Mouse (Mus musculus): ENCODE data around the gene Pik3cb.

Pik3cb gene

DNA sequence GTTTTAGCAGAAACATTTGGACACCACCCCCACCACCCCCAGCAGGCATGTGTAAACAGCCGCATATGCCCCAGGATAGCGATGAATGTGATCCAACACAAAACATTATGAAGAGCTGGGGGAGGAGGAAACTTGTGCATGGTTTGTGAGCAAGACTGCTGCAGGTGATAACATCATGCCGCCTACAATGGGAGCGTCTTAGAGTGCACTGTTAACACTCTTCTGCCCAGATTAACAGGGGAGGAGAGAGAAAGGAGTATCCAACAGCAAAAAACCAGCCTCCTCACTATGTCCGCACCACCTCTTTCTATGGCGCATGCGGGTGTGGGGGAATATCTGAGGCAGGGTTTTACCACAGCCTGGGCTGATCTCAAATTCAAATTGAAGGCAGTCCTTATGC lies 45.2 kb downstream of the Pik3cb start:
- no peak for ATAC-seq (ENCODE audit: insufficient number of reproducible peaks, low FRiP score, low TSS enrichment)

- no peak for ATAC-seq (ENCODE audit: insufficient number of reproducible peaks, low FRiP score, low TSS enrichment)
Observed at GRCm38 (mm10) chr9:99090546-99090945, 49.9 kb downstream of the Pik3cb start.

- no peak for ATAC-seq (ENCODE audit: insufficient number of reproducible peaks, low FRiP score, low TSS enrichment)
Observed at GRCm38 (mm10) chr9:99089904-99090303, 50.5 kb downstream of the Pik3cb start.

- no peak for ATAC-seq (ENCODE audit: insufficient number of reproducible peaks, low FRiP score, low TSS enrichment)
Observed at GRCm38 (mm10) chr9:99081718-99082117, 58.7 kb downstream of the Pik3cb start.

DNA sequence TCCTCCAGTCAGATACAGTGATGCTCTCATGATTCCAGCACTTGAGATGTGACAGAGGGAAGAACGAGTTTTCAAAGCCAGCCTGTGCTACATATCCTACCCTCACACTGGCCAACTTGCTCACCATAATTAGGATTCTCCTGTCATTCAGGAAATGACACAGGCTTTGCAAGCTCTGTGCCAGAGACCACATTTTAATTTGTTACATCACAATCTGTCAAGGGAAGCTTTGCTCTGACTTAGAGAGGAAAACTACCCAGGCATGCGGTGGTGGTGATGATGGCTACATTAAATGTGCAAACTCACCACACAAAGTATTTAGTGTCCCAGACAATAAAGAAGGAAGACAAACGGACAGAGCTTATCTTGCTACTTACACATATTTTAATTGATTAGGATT lies 59.1 kb downstream of the Pik3cb start:
- no peak for ATAC-seq (ENCODE audit: insufficient number of reproducible peaks, low FRiP score, low TSS enrichment)

GRCm38 (mm10) chr9:99080657-99081056 lies 59.8 kb downstream of the Pik3cb start:
- no peak for ATAC-seq (ENCODE audit: insufficient number of reproducible peaks, low FRiP score, low TSS enrichment)

DNA sequence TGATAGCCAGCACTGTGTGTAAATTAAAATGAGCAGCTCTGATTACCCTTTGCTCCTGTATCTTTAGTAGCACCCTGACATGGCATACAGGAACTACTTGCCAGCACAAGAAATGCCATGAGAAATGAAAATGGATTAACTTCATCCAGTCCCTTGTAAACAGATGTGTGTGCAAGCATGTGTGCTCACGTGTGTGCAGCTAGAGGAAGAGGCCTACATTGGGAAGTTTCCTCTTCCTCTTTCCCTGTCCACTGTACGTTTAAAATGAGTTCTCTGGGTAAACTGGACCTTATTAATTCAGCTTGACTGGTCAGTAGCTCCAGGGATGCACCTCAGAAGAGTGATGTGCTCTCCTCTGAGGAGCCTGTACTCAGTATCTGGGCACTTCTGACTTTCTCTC lies 66.0 kb downstream of the Pik3cb start:
- no peak for ATAC-seq (ENCODE audit: insufficient number of reproducible peaks, low FRiP score, low TSS enrichment)

DNA sequence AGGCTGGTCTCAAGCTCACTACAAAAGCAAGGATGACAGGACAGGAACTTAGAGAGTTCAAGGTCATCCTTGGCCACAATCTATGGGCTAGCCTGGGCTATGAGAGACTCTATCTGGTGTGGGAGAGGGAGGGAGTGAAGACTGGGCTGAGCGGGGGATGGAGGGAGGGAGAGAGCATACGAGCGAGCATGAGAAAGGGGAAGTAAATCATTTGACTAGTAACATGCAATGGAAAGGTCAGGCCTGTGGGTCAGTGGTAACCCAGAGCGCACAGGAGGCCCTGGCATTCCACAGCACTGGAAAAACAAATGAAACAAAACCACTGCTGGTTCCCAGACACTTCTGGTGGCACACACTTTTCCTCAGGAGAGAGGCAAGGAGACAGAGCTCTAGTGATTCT lies 67.9 kb downstream of the Pik3cb start:
- ATAC-seq (ENCODE audit: insufficient number of reproducible peaks, low FRiP score, low TSS enrichment) = no peak

- no peak for ATAC-seq (ENCODE audit: insufficient number of reproducible peaks, low FRiP score, low TSS enrichment)
Observed at GRCm38 (mm10) chr9:99065311-99065710, 75.1 kb downstream of the Pik3cb start.

DNA sequence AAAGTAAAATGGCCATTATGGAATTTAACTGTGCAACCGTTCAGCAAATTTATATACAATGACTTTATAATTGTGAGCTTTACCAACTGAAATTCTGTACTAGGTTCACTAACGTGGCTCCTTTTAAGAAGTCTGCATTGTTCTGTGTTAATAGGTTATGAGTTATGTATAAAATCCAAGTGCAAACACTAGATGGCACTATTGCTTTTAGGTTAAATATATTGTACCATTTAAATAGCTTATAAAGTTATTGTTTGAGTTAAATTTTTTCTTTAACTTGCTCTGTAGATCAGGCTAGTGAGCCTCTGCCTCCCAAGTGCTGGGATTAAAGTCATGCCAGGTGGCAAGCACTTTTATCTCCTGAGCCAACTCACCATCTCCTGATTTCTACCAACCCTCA lies 76.2 kb downstream of the Pik3cb start:
- no peak for ATAC-seq (ENCODE audit: insufficient number of reproducible peaks, low FRiP score, low TSS enrichment)

DNA sequence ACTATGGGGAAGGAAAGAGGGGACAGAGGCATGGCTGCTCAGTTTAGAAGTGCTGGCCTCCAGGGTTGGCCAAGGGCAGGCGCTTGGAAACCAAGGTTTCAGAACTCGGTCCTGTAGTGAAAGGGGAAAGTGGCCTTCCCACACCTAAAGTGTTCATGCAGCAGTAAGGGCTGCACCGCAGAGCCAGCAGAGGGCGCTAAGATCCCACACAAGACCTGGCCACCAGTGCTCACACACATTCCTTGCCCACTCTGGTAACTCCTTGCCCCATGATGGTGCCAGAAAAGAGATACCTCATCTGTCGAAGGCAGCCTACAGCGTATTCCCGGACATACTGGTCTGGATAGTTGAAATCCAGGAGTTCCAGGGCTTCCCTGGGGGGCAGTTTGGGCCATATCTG lies 77.9 kb downstream of the Pik3cb start:
- peak; percentile 69; the same call in 1 of the 2 replicates for ATAC-seq (ENCODE audit: insufficient number of reproducible peaks, low FRiP score, low TSS enrichment)

GRCm38 (mm10) chr9:99057751-99058150 lies 82.7 kb downstream of the Pik3cb start:
- ATAC-seq (ENCODE audit: insufficient number of reproducible peaks, low FRiP score, low TSS enrichment) = no peak

DNA sequence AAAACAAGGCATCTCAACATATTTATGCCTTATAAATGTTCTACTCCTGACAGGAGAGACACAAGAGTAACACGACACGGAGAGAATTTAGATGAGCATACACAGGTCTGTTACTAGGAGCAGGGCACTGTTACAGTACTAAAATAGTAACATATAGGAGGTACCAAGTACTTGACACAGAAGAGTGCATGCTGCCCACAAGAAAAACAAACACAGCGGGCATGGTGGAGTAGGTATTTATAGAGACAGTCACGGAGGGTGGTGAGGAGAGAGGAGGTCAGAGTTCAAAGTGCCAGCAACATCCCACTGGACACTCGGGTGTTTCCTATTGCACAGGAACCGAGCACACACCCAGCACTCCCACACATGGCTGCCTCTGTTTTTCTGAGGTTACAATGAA lies 90.7 kb downstream of the Pik3cb start:
- no peak for ATAC-seq (ENCODE audit: insufficient number of reproducible peaks, low FRiP score, low TSS enrichment)

- no peak for ATAC-seq (ENCODE audit: insufficient number of reproducible peaks, low FRiP score, low TSS enrichment)
Observed at GRCm38 (mm10) chr9:99048724-99049250, 91.6 kb downstream of the Pik3cb start.

GRCm38 (mm10) chr9:99044761-99045160 lies 95.7 kb downstream of the Pik3cb start:
- peak; percentile 56 for ATAC-seq (ENCODE audit: insufficient number of reproducible peaks, low FRiP score, low TSS enrichment)

- ATAC-seq (ENCODE audit: insufficient number of reproducible peaks, low FRiP score, low TSS enrichment) = no peak
Observed at GRCm38 (mm10) chr9:99042641-99043040, 97.8 kb downstream of the Pik3cb start.

- ATAC-seq (ENCODE audit: insufficient number of reproducible peaks, low FRiP score, low TSS enrichment) = no peak
Observed at GRCm38 (mm10) chr9:99041994-99042393, 98.4 kb downstream of the Pik3cb start.

DNA sequence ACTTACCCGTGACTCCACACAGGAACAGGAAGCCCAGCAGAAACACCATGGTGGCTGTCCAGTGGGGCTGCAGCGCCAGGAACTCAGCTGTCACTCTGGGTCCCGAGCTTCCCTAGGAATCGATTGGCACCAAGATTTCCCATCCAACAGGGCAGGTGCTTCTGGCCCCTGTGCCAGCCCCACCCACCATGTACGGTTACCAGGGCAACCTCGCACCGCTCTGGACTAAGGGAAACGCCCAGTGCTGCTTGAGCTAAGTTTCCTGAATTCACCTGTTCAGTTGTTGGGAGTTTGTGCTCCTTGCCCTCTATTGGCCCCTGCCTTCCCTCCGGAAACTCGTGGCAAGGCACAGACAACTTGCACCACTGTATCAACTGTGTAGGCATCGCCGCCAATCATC lies 104.8 kb downstream of the Pik3cb start, which contains the start of gene Gm1123:
Gene Gm1123, minus strand, starts transcription at position 141 of the 400 bp plus-strand sequence.
- ATAC-seq (ENCODE audit: insufficient number of reproducible peaks, low FRiP score, low TSS enrichment) = no peak

DNA sequence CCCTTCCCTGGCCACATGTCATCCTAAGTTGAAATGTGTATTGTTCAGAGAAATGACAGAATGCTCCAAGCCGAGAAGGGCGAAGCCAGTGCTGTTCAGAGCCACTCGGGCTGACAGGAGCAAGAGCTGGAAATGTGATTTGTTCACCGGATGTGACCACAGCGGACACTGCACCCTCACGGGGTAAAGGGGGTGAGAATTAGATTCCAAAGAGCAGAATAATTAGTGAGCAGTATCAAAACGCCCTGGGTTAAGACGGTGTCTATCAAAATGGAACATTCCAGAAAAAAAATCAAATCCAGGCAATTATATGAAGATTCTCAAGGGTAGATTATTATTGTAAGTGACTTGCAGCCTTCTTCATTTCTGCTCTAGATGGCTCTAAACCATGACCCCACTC lies 106.3 kb downstream of the Pik3cb start:
- no peak for ATAC-seq (ENCODE audit: insufficient number of reproducible peaks, low FRiP score, low TSS enrichment)

GRCm38 (mm10) chr9:99032031-99032430 lies 108.4 kb downstream of the Pik3cb start:
- no peak for ATAC-seq (ENCODE audit: insufficient number of reproducible peaks, low FRiP score, low TSS enrichment)

DNA sequence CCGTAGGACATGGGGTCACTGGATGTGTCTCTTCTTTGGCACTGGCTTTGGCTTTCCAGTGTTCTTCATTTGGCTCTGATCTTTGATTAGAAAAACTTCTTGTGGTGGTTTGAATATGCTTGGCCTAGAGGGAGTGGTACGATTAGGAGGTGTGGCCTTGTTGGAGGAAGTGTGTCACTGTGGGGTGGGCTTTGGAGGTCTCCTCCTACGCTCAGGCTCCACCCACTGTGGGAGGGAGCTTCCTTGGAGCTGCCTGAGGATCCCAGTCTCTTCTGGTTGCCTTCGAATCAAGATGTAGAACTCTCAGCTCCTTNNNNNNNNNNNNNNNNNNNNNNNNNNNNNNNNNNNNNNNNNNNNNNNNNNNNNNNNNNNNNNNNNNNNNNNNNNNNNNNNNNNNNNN lies 118.7 kb downstream of the Pik3cb start:
- no peak for ATAC-seq (ENCODE audit: insufficient number of reproducible peaks, low FRiP score, low TSS enrichment)

GRCm38 (mm10) chr9:99021166-99021565 lies 119.3 kb downstream of the Pik3cb start:
- no peak for ATAC-seq (ENCODE audit: insufficient number of reproducible peaks, low FRiP score, low TSS enrichment)

GRCm38 (mm10) chr9:99017679-99018078 lies 122.7 kb downstream of the Pik3cb start:
- ATAC-seq (ENCODE audit: insufficient number of reproducible peaks, low FRiP score, low TSS enrichment) = no peak
